Mouse (Mus musculus) hindbrain, embryonic 16.5 days (tissue): ENCODE measurements around the gene Ccdc27. TPM values are rescaled to one million over a fixed set of nuclear protein-coding genes. Genes with fewer than 3 reads are reported as not detected.

Source experiments
- ATAC-seq: fragments of 200-750 bp; cut with Nextera tagmentation; 2 replicates; pipeline ENCODE4 v1.8.0; 2017; ENCODE audit warnings: moderate TSS enrichment, moderate library complexity
- H3K27ac ChIP-seq: fragments of 300-500 bp; sonication (generic); 2 replicates; pipeline ENCODE4 v1.5.1; 2014; ENCODE audit warnings: low read depth, mild to moderate bottlenecking, control low read depth, low read length, moderate library complexity
- H3K27me3 ChIP-seq: fragments of 300-500 bp; sonication (generic); replicated peaks from 2 replicates; pipeline ENCODE4 v1.6.1; 2014; ENCODE audit warnings: low read length; ENCODE audit not compliant: control insufficient read depth, insufficient read depth
- H3K36me3 ChIP-seq: fragments of 300-500 bp; sonication (generic); 2 replicates; pipeline ENCODE4 v1.6.1; 2014; ENCODE audit warnings: mild to moderate bottlenecking, low read length, moderate library complexity, mixed read lengths; ENCODE audit not compliant: control insufficient read depth, insufficient read depth
- H3K4me1 ChIP-seq: fragments of 300-500 bp; sonication (generic); 2 replicates; pipeline ENCODE4 v1.6.1; 2014; ENCODE audit warnings: low read depth, low read length; ENCODE audit not compliant: control insufficient read depth, insufficient read depth
- H3K4me2 ChIP-seq: fragments of 300-500 bp; sonication (generic); 2 replicates; pipeline ENCODE4 v1.6.1; 2014; ENCODE audit warnings: mild to moderate bottlenecking, low read length, control low read depth, moderate library complexity
- H3K4me3 ChIP-seq: fragments of 300-500 bp; sonication (generic); 2 replicates; pipeline ENCODE4 v1.5.1; 2014; ENCODE audit warnings: mild to moderate bottlenecking, low read length, control low read depth, moderate library complexity
- H3K9ac ChIP-seq: fragments of 300-500 bp; sonication (generic); 2 replicates; pipeline ENCODE4 v1.6.1; 2014; ENCODE audit warnings: low read depth, mild to moderate bottlenecking, control low read depth, low read length, moderate library complexity
- H3K9me3 ChIP-seq: fragments of 300-500 bp; sonication (generic); 2 replicates; pipeline ENCODE4 v1.6.1; 2014; ENCODE audit warnings: mild to moderate bottlenecking, low read length, moderate library complexity; ENCODE audit not compliant: control insufficient read depth
- whole genome bisulfite sequencing: fragments of 180-500 bp; shearing (Covaris S2); extraction: QIAGEN DNeasy Blood & Tissue Kit; methylation state at CpG from one replicate; pipeline ENCODE4 v1.1.7; 2014; 5-methylcytosine and 5-hydroxymethylcytosine counted together
- polyA plus RNA-seq: library from polyadenylated mRNA; unstranded; fragments of >200 nt; fragmentation: Nextera tagmentation; extraction: Ambion mirVana; gene quantifications from 2 replicates; pipeline ENCODE4 v1.2.1, GENCODE M21; 2015

The Ccdc27 gene
- polyA plus RNA-seq, 1 experiment from 2014 or later: not detected

DNA sequence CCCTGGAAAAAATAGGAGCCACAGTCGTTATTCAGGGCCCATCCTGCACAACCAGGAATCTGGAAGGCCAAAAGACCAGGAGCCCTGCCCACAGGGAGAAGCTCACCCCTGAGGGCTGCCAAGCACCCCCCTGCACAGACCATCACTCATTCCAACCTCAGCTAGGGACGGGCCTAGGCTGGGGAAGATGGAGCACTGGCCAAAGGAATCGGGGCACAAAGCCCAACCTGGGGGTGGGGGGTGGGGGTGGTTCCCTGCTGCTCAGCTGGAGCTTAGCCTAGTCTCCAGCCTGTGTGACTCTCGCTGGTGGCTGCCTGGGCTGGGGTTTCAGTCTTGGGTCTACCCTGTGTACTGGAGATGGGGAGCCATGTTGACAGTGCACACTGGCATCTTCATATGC lies 19.6 kb downstream of the Ccdc27 start:
- Histone ChIP-seq H3K4me3 (no peak overlapping the region), H3K4me1 (peaks cover 13% of the 10 kb centered on the region), H3K9me3 (no peaks in the 10 kb centered on the region), H3K27me3 (peaks cover 5% of the 10 kb centered on the region; the same call in 1 of the 2 replicates), H3K9ac (no peak overlapping the region), H3K27ac (no peak overlapping the region; the same call in 1 of the 2 replicates), H3K36me3 (peaks cover 38% of the 10 kb centered on the region), H3K4me2 (no peak overlapping the region)
- peak; percentile 64 for ATAC-seq
- WGBS: 29% methylated on average over 4 of the region's 4 CpGs

DNA sequence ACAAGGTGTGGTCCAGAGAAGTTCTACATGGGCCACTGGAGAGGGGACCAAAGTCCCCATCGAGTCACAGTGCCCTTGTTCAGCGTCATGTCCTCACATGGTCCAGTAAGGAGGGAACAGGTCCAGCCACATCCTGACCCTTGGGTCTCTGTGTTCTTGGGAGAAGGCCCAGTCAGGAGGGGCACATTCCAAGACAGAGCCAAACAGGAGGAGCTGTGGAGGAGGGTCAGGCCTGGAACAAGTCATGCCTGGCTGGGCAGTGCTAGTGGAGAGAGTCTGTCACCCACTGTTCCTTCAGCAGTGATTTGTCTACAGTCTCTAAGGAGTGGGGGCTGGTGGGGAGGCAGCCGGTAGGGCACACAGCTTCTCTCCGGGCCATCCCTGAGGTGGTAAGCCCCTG lies 20.1 kb downstream of the Ccdc27 start:
- Histone ChIP-seq H3K4me1 (peaks cover 13% of the 10 kb centered on the region), H3K27ac (peak overlapping the region; percentile 6; the same call in 1 of the 2 replicates), H3K4me3 (no peak overlapping the region), H3K4me2 (no peak overlapping the region), H3K27me3 (peaks cover 5% of the 10 kb centered on the region; the same call in 1 of the 2 replicates), H3K9me3 (no peaks in the 10 kb centered on the region), H3K36me3 (peaks cover 41% of the 10 kb centered on the region), H3K9ac (no peak overlapping the region)
- 78% methylated on average over 4 of the region's 4 CpGs for WGBS
- ATAC-seq: peak; percentile 31; the same call in 1 of the 2 replicates

DNA sequence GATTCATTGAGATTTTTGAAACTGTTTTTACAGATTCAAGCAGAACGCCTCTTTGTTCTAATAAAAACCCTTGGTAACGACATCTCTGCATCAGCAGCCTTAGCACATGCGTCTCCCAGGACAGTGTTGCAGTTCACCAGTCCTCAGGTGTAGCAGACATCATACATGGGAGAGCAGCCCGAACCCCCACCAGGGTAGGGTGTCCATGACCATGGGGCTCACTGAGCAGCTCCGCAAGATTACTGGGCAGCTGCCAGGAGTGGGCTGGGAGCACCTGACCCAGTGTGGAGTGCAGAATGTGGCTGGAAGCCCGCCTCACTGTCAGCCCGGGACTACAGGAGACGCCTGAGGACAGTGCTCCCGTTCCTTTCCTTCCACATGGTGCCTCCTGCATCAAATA lies 21.0 kb downstream of the Ccdc27 start:
- Histone ChIP-seq H3K27ac (no peak overlapping the region), H3K27me3 (peaks cover 5% of the 10 kb centered on the region; the same call in 1 of the 2 replicates), H3K9ac (no peak overlapping the region), H3K4me1 (peaks cover 13% of the 10 kb centered on the region), H3K9me3 (no peaks in the 10 kb centered on the region), H3K4me2 (no peak overlapping the region), H3K36me3 (peaks cover 47% of the 10 kb centered on the region), H3K4me3 (no peak overlapping the region)
- ATAC-seq: no peak
- WGBS: 91% methylated on average over 9 of the region's 9 CpGs

DNA sequence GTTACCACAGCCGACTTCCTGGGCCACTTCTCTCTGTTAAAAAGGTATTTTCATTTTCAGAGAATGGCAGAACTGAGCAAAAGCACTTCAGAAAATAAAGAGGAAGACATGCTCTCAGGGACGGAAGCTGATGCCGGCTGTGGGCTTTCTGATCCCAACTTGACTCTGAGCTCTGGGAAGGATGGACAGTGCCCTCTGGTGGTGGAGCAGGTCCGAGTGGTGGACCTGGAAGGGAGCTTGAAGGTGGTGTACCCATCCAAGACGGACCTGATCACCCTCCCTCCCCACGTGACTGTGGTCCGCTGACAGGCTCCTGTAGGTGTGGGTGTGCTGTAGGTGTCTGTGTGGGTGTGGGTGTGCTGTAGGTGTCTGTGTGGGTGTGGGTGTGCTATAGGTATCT lies 22.9 kb downstream of the Ccdc27 start:
- Histone ChIP-seq H3K4me2 (no peak overlapping the region), H3K27ac (no peak overlapping the region), H3K9ac (no peak overlapping the region), H3K9me3 (no peaks in the 10 kb centered on the region), H3K4me1 (no peaks in the 10 kb centered on the region; the same call in 1 of the 2 replicates), H3K27me3 (no peaks in the 10 kb centered on the region), H3K36me3 (peaks cover 54% of the 10 kb centered on the region), H3K4me3 (no peak overlapping the region)
- WGBS: 77% methylated on average over 7 of the region's 7 CpGs
- ATAC-seq: no peak

DNA sequence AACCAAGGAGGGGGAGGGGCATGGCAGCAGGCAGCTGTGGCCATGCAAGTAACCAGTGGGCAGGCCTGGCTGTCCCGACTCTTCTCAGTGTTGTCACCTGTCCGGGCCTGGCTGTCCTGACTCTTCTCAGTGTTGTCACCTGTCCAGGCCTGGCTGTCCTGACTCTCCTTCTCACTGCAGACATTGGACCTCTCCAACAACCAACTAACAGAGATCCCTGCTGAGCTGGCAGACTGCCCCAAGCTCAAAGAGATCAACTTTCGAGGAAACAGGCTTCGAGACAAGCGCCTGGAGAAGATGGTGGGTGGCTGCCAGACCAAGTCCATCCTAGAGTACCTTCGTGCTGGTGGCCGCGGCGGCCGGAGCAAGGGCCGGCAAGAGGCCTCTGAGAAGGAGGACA lies 27.0 kb downstream of the Ccdc27 start:
- Histone ChIP-seq H3K36me3 (peaks cover 40% of the 10 kb centered on the region), H3K4me3 (no peak overlapping the region), H3K27ac (no peak overlapping the region), H3K9ac (no peak overlapping the region), H3K4me1 (peaks cover 20% of the 10 kb centered on the region), H3K27me3 (no peaks in the 10 kb centered on the region), H3K4me2 (no peak overlapping the region), H3K9me3 (no peaks in the 10 kb centered on the region)
- ATAC-seq: no peak
- WGBS: 88% methylated on average over 11 of the region's 11 CpGs

DNA sequence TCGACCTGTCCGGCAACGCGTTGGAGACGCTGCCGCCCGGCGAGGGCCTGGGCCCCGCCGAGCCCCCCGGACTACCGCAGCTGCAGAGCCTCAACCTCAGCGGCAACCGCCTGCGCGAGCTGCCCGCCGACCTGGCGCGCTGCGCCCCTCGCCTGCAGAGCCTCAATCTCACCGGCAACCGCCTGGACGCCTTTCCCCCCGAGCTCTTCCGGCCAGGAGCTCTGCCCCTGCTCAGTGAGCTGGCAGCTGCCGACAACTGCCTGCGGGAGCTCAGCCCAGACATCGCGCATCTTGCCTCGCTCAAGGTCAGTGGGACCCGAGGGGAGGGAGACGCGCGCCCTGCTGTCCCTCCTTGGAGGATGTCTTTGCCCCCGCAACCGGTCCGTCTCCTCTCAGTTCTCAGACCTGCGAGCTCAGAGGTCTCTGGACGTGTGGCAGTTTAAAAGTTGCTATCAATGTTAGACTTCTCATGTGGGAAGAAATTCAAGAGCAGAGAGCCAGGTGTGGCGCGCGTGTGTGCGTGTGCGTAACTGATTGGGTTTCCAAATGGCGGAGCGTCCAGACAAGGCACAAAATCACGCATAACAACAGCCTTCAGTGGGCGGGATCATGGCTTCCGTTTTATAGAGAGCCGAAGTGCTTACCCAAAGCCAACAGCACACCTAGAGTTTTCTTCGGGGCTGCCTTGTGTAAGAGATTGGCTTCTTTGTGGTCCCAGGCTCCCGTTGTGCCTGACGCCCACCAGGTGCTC lies 30.2 kb downstream of the Ccdc27 start:
- H3K27ac ChIP-seq: peak overlapping the region; percentile 75
- no peaks in the 10 kb centered on the region for H3K9me3 ChIP-seq
- no peak for ATAC-seq
- H3K4me1 ChIP-seq: peaks cover 20% of the 10 kb centered on the region
- no peaks in the 10 kb centered on the region for H3K27me3 ChIP-seq
- peak overlapping the region; percentile 98 for H3K4me3 ChIP-seq
- peaks cover 15% of the 10 kb centered on the region for H3K36me3 ChIP-seq
- WGBS: 3% methylated on average over 36 of the region's 55 CpGs
- H3K9ac ChIP-seq: peak overlapping the region; percentile 93
- peak overlapping the region; percentile 96 for H3K4me2 ChIP-seq

DNA sequence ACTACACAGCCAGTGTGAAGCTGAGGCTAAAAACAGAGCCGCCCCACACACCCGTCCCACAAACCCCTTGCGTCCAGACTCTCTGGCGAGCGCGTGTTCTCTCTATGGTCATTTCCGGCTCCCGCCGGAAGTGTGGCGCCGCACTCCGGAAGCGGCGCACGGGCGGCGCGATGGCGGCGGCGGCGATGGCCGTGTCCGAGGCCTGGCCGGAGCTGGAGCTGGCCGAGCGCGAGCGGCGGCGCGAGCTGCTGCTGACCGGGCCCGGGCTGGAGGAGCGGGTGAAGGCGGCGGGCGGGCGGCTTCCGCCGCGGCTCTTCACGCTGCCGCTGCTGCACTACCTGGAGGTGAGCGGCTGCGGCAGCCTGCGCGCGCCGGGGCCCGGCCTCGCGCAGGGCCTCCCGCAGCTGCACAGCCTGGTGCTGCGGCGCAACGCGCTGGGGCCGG lies 30.8 kb downstream of the Ccdc27 start, which contains the start of gene Lrrc47:
TSS of gene Lrrc47 (plus strand) at position 86 of the 444 bp plus-strand sequence.
- Histone ChIP-seq H3K27me3 (no peaks in the 10 kb centered on the region), H3K27ac (peak within 1 kb of the TSS; percentile 75), H3K9me3 (no peaks in the 10 kb centered on the region), H3K36me3 (peaks cover 15% of the 10 kb centered on the region), H3K4me1 (peaks cover 20% of the 10 kb centered on the region), H3K9ac (peak within 1 kb of the TSS; percentile 93), H3K4me2 (peak within 1 kb of the TSS; percentile 96), H3K4me3 (peak within 1 kb of the TSS; percentile 98)
- WGBS: 0% methylated on average over 32 of the region's 59 CpGs
- ATAC-seq: peak; percentile 97

DNA sequence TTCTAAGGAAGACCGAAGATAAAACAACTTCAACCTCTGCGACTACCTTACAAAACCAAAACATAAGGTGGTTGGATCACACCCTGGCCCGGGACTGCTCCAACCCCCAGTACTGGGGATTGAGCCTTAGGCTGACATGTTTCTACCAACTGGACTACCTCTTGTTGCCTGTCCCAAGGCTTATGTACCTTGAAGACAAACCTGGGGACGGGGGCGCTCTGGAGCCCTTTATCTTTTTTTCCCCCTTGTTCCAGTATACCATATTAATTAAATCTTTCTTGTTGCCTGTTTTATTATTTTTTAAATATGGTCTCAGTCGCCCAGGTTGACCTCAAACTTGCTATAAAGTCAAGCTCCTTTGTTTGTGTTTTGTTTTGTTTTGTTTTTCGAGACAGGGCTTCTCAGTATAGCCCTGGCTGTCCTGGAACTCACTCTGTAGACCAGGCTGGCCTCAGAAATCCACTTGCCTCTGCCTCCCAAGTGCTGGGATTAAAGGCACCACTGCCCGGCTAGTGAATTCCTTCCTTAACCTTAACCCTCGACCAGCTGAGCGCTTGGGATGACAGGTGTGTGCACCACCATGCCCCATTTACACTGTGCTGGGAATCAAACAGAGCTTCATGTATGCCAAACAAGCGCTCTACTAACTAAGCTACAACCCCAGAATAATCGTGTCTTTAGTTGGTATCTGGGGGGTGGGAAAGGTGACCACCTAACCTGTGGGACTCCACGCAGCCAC lies 31.4 kb downstream of the Ccdc27 start:
- H3K27me3 ChIP-seq: no peaks in the 10 kb centered on the region
- H3K36me3 ChIP-seq: peaks cover 16% of the 10 kb centered on the region
- H3K27ac ChIP-seq: peak overlapping the region; percentile 65; the same call in 1 of the 2 replicates
- peak overlapping the region; percentile 98 for H3K4me3 ChIP-seq
- H3K4me2 ChIP-seq: peak overlapping the region; percentile 96
- peak overlapping the region; percentile 93 for H3K9ac ChIP-seq
- H3K9me3 ChIP-seq: no peaks in the 10 kb centered on the region
- 28% methylated on average over 13 of the region's 13 CpGs for WGBS
- peaks cover 20% of the 10 kb centered on the region for H3K4me1 ChIP-seq
- ATAC-seq: peak; percentile 67; the same call in 1 of the 2 replicates

DNA sequence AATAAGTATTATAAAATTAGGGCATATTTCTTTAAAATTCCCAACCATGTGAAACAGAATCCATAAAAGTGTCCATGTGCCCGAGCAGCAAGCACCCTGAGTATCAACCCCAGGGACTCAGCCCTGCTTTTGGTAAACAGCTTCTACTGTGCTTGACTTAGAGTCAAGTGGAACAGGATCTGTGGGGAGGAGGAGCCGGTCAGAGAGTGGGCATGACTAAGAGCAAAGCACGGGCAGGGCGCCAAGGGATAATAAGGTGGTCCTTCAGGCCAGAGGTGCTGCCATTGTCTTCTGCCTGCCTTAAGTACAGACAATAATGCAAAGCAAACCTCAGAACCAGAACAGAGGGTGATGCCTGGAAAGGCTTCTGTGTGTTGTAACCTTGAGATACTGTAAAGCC lies 34.7 kb downstream of the Ccdc27 start:
- Histone ChIP-seq H3K36me3 (peaks cover 25% of the 10 kb centered on the region), H3K4me3 (no peak overlapping the region), H3K9ac (no peak overlapping the region), H3K27ac (no peak overlapping the region), H3K4me2 (no peak overlapping the region), H3K27me3 (no peaks in the 10 kb centered on the region), H3K4me1 (peaks cover 7% of the 10 kb centered on the region), H3K9me3 (no peaks in the 10 kb centered on the region)
- WGBS: 83% methylated on average over 4 of the region's 4 CpGs
- no peak for ATAC-seq
